Mouse (Mus musculus): ENCODE results near the gene Olfr767.
"Not testable (repeated sequence)": the region's sequence is repeated elsewhere in the genome, so short reads cannot be mapped to it uniquely, and the experiment has no call there.

The Olfr767 gene

DNA sequence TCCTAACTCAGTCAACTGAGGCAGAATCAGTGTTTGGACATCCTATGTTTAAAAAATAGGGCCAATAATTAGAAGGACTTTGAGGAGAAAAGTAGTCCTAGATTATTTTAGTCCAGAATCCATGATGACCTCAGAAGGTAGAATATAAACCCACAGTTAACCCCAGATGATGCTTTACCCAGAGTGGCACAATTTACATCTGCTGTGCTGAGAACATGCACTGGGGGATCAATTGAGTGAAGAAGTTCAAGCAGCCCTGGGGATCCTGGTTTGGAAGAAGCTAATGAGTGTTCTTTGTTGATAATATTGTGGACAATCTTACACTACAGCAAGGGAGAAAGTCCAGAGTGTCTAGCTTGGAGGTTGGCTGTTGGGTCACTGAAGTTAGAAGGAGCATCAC, at the start of gene Olfr767:
Olfr767 (minus strand) TSS at position 101 of the 400 bp plus-strand sequence.
- DNase-seq (ENCODE audit: low read depth, low spot score): not testable (repeated sequence)

DNA sequence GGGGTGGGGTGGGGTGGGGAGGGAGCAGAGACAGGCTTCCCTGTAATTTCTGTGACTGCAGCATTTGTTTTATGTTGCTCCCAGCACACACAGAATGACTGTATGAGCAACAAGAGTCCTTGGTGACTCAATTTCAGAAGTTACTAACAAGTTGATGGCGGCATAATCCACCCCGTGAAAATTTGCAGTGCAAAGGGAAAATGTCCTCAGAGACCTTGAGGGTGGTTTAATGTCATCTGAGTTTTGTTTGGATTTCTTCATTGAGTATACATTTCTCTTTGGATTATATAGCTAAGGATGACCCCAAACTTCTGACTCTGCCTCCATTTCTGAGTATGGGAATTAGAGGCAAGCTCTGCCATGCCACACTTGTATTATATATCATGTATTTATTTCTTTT, 35.1 kb upstream of the Olfr767 start, which contains the start of gene Olfr769:
Olfr769 (minus strand) TSS at position 101 of the 400 bp plus-strand sequence.
- no peak for DNase-seq (ENCODE audit: low read depth, low spot score)

DNA sequence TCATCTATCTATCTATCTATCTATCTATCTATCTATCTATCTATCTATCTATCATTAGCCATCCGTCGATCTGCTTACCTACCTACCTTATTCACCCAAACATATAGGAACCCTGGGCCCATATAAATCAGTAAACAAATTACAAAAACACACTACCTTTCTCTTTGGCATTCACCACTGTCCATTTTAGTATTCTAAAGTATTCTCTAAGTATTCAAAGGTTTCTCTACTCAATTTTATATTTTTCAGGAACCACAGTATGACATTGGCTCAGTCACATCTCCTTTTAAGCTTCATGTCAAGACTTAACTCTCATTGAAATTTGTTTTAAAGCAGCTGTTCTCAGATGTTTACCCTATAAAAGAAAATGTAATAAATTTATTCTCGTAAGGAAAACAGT, 32.4 kb upstream of the Olfr767 start:
- no peak for DNase-seq (ENCODE audit: low read depth, low spot score)

DNA sequence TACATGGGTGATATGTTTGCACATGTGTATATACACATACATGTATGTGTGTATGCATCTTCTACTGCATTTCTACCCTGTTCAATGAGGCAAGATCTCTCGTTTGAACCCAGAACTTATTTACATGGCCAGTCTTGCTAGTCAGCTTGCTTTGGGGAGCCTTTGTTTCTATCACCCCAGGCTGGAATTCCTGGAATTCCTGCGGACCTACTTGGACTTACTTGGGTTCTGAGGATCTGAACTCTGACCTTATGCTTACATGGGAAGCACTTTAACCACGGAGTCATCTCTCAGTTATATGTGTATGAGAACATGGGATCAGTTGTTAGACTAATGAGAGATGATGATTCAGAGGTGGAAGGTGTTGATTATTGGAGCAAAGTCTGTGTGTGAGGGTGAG, 18.5 kb upstream of the Olfr767 start:
- DNase-seq (ENCODE audit: low read depth, low spot score): no peak

DNA sequence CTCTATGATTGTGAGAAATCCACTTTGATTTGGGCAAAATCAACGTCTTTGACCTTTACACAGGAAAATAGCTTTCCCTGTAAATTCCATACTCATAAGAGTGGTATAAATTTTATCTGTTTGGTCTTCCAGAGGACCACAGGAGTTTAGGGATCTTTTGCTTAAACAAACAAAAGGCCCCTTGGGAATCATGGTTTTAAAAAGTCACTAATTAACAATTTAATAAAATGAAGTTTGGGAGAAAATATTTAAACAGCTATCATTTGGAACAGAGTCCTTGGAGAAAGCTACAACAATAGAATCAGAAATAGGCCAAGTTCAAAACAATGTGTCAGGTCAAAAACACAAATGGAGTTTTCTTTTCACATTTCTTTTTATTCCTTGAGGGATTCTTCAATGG, 16.6 kb upstream of the Olfr767 start, which contains the start of gene Olfr768:
Olfr768 (minus strand) TSS at position 101 of the 400 bp plus-strand sequence.
- no peak for DNase-seq (ENCODE audit: low read depth, low spot score)

DNA sequence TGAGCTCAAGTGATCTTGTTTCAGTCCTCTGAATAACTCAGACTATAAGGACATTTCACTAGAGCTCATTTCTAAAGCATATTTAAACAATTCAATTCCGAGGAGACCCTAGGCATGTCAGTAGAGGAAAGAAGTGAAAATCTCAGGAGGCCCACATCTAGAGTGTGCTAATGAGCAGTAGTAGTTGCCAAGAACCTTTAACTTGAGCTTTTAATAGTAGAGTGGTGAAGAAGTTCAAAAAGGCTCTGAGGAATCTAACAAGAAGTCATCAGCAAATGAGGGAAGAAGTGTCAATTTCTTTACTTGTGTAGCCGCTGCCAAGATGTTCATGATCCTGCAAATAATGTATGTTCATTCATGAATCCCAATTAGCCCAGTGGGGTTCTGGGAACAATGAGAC, 13.8 kb downstream of the Olfr767 start, which contains the start of gene Olfr766-ps1:
Olfr766-ps1 (minus strand) TSS at position 101 of the 400 bp plus-strand sequence.
- DNase-seq (ENCODE audit: low read depth, low spot score): no peak

DNA sequence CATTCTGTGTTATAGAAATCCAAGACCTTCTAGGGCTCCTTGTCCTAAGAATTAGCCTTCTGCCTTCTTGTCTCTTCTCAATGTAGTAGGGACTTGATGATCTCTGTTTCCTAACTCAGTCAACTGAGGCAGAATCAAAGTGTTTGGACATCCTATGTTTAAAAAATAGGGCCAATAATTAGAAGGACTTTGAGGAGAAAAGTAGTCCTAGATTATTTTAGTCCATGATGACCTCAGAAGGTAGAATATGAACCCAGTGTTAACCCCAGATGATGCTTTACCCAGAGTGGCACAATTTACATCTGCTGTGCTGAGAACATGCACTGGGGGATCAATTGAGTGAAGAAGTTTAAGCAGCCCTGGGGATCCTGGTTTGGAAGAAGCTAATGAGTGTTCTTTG, 32.8 kb downstream of the Olfr767 start, which contains the start of gene Olfr765:
Olfr765 (minus strand) TSS at position 101 of the 400 bp plus-strand sequence.
- DNase-seq (ENCODE audit: low read depth, low spot score): not testable (repeated sequence)

DNA sequence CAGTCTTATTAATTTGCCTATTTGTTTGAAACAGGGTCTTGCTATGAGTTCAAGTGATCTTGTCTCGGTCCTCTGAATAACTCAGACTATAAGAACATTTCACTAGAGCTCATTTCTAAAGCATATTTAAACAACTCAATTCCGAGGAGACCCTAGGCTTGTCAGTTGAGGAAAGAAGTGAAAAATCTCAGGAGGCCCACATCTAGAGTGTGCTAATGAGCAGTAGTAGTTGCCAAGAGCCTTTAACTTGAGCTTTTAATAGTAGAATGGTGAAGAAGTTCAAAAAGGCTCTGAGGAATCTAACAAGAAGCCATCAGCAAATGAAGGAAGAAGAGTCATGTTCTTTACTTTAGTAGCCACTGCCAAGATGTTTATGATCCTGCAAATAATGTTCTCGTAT, 42.9 kb downstream of the Olfr767 start, which contains the start of gene Olfr764-ps1:
Olfr764-ps1 (minus strand) TSS at position 101 of the 400 bp plus-strand sequence.
- no peak for DNase-seq (ENCODE audit: low read depth, low spot score)

DNA sequence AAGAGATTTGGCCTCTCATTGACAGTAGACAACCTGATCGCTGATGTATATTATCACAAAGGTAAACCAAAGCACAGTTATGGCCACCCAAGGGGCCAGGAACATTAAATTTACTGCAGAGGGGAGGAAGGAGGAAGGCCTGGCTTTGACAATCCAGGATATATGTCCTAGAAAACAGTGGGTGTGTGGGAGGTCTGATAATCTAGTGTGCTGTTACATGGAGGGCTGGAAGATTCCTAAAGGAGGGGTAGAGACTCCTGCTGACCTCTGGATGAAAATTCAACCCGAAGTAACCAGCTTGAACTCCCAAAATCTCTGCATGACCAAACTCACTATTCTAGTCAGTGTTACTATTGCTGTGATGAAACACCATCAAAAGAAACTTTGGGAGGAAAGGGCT, 54.4 kb downstream of the Olfr767 start:
- no peak for DNase-seq (ENCODE audit: low read depth, low spot score)

DNA sequence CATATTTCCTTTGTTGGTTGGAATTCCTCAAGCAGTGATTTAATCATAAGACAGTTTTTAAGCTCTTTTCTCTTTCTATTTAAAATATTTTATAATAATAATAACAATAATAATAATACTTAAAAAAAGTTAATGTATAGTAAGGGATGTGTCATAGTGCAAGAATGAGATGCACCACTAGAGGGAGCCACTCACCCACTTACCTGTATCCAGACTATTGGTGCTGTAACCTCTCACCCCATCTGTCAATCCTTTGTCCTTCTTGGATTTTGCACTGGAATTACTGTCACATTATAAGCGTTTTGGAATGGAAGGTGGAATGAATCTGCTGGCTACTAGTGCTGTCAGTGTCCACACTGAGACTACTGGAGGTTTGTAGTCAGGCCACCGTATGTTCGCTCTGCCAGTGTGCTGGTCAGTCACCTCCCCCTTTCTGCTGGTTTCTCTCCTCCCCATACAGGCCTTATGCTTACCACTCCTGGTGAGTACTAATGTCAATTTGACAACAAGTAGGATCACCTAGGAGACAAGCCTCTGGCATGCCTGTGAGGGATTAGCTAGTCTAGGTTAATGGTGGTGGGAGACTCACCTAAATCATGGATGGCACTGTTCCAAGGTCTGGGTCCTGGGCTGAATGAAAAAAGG, 56.6 kb downstream of the Olfr767 start:
- peak; percentile 14 for DNase-seq (ENCODE audit: low read depth, low spot score)

All from WW6 (cell line).